Mouse (Mus musculus): ENCODE data around the gene Cxcl17.

- TF ChIP-seq ZNF384 (IDR thresholded peaks at IDR 0.05; ENCODE audit: low read depth, low read length), result no peak
- TF ChIP-seq CHD2 (IDR thresholded peaks at IDR 0.05; ENCODE audit: low read depth, low read length), result no peak
- TF ChIP-seq ZC3H11A (IDR thresholded peaks at IDR 0.05; ENCODE audit: borderline replicate concordance, low read depth, low read length), result no peak
- TF ChIP-seq MAFK (IDR thresholded peaks at IDR 0.05; ENCODE audit: insufficient read depth, low read depth, low read length), result no peak
These were observed 21.3 kb upstream of the Cxcl17 start for GRCm38 (mm10) chr7:25433781-25434560.

Data from ES-E14 (cell line).